Mouse (Mus musculus) kidney, embryonic 15.5 days (tissue): ENCODE results near the gene Gm7954. TPM values are rescaled to one million over a fixed set of nuclear protein-coding genes. Genes with fewer than 3 reads are reported as not detected.
"Not testable (repeated sequence)": the region's sequence is repeated elsewhere in the genome, so short reads cannot be mapped to it uniquely, and the experiment has no call there.

Experiments used
- ATAC-seq: fragments of 200-750 bp; cut with Nextera tagmentation; replicated peaks from 2 replicates; pipeline ENCODE4 v1.8.0; 2017; ENCODE audit warnings: moderate TSS enrichment; ENCODE audit not compliant: low FRiP score
- H3K27ac ChIP-seq: fragments of 300-500 bp; sonication (generic); 2 replicates; pipeline ENCODE4 v1.5.1; 2015; ENCODE audit warnings: mild to moderate bottlenecking, inconsistent platforms
- H3K27me3 ChIP-seq: fragments of 300-500 bp; sonication (generic); 2 replicates; pipeline ENCODE4 v1.6.1; 2015; ENCODE audit warnings: inconsistent platforms
- H3K36me3 ChIP-seq: fragments of 300-500 bp; sonication (generic); 2 replicates; pipeline ENCODE4 v1.6.1; 2015; ENCODE audit warnings: inconsistent platforms
- H3K4me1 ChIP-seq: fragments of 300-500 bp; sonication (generic); 2 replicates; pipeline ENCODE4 v1.6.1; 2015; ENCODE audit warnings: inconsistent platforms
- H3K4me2 ChIP-seq: fragments of 300-500 bp; sonication (generic); 2 replicates; pipeline ENCODE4 v1.6.1; 2015; ENCODE audit warnings: moderate library complexity, mild to moderate bottlenecking, inconsistent platforms
- H3K4me3 ChIP-seq: fragments of 300-500 bp; sonication (generic); replicated peaks from 2 replicates; pipeline ENCODE4 v1.5.1; 2015; ENCODE audit warnings: mild to moderate bottlenecking, inconsistent platforms
- H3K9ac ChIP-seq: fragments of 300-500 bp; sonication (generic); 2 replicates; pipeline ENCODE4 v1.6.1; 2015; ENCODE audit warnings: mild to moderate bottlenecking, inconsistent platforms
- H3K9me3 ChIP-seq: fragments of 300-500 bp; sonication (generic); replicated peaks from 2 replicates; pipeline ENCODE4 v1.6.1; 2016; ENCODE audit warnings: inconsistent platforms
- WGBS: fragments of 180-500 bp; shearing (Covaris S2); methylation state at CpG from one replicate; pipeline ENCODE4 v1.1.7; 2015; ENCODE audit warnings: mixed read lengths; 5-methylcytosine and 5-hydroxymethylcytosine counted together
- polyA plus RNA-seq: library from polyadenylated mRNA; unstranded; fragments of >200 nt; fragmentation: Nextera tagmentation; extraction: Ambion mirVana; gene quantifications from 2 replicates; pipeline ENCODE4 v1.2.1, GENCODE M21; 2015

Gm7954 gene
- polyA plus RNA-seq: not detected in 2 replicates

DNA sequence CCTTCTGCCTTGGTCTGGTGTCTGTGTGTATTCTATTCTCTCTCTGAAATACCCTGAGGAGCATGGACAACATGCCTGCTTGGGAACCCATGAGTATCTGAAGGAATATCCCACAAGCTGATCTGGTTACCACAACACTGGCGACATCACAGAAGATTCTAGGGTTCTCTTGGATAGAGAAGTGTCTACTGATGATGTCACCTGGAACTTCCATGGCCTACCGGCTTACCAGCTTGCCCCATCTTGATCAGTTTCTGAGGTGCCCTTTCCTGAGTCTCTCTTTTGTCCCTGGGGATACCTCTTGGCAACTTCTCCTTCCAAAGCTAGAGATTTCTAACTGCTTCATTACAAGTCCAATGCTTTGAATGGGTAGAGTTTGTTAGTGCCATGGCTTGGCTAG is at the start of gene Gm7954:
Gene Gm7954, minus strand, starts transcription at position 101 of the 400 bp plus-strand sequence.
- ATAC-seq, H3K9me3 ChIP-seq, H3K9ac ChIP-seq, H3K4me1 ChIP-seq, H3K27ac ChIP-seq, H3K4me3 ChIP-seq, H3K27me3 ChIP-seq, H3K36me3 ChIP-seq, H3K4me2 ChIP-seq: not testable (repeated sequence)
- WGBS: no CpG with 5 or more reads among the region's 2 CpGs

DNA sequence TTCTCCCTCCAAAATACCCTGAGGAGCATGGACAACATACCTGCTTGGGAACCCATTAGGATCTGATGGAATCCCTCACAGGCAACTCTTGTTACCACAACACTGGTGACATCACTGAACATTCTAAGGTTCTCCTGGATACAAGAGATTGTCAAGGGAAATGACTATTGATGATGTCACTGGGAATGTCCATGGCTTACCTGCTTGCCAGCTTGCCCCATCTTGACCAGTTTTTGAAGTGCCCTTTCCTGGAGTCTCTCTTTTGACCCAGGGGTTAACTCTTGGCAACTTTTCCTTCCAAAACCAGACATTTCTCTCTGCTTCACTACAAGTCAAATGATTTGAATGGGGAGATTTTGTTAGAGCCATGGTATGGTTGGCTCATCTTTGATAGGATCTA is 36.1 kb upstream of the Gm7954 start, which contains the start of gene Gm3486:
Gene Gm3486, minus strand, starts transcription at position 101 of the 400 bp plus-strand sequence.
- H3K9me3 ChIP-seq, H3K27me3 ChIP-seq, H3K4me3 ChIP-seq, H3K36me3 ChIP-seq, H3K27ac ChIP-seq, H3K4me2 ChIP-seq, ATAC-seq, H3K9ac ChIP-seq, H3K4me1 ChIP-seq: not testable (repeated sequence)

DNA sequence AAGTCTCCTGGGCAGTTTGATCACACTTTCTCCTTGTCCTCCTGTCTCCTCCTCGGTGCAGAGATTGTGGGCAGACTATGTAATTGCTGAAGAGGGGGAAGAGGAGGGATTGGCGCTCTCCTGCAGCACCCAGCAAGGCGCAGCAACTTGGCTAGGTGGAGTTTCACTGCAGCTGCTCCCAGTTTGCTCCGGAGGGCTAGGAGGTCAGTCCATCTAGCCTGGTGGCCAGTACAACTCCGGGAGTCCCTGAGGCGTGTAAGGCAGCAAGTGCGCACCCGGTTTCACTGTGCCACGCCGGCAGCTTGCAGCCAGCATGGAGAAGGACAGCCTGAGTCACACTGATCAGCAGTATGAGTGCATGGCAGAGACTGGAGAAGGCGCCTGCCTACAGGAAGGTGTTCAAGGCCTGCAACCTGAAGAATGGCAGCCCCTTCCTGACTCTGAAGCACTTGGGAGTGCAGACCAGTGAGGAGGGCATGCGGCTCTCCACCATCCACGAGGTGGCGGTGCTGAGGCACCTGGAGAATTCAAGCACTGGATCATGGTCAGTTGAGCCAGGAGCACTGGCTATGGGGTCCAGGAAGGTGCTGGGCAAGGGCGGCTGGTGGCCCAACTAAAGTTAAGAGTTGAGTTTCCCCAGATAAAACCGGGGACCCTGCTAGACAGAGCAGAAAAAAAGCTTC is 27.8 kb downstream of the Gm7954 start:
- not testable (repeated sequence) for H3K27ac ChIP-seq, H3K27me3 ChIP-seq, H3K4me1 ChIP-seq, H3K36me3 ChIP-seq, H3K4me3 ChIP-seq, H3K9me3 ChIP-seq, ATAC-seq, H3K9ac ChIP-seq
- 14% methylated on average over 13 of the region's 16 CpGs for WGBS
- H3K4me2 ChIP-seq: peak overlapping the region; percentile 31

DNA sequence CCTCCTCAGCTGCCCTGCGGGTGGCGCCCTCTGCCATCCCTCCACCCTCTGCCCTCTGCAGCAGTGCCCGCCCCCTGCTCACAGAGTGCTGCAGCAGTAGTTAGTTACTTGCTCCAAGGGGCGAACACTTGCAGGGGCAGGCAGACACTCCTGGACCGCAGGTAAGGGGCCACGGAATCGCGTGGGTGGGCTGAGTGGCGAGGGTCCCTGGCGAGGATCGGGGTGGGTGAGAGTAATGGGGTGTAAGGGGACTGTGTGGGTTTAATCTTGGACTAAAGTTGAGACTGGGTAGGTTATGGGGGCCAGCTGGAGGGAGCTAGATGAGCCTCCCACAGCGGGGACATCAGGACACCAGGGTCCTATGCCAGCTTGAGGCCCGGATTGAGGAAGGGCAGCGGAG is 28.6 kb downstream of the Gm7954 start:
- not testable (repeated sequence) for H3K36me3 ChIP-seq, H3K27me3 ChIP-seq, H3K27ac ChIP-seq, H3K4me3 ChIP-seq, H3K9ac ChIP-seq, ATAC-seq, H3K9me3 ChIP-seq, H3K4me1 ChIP-seq
- 22% methylated on average over 14 of the region's 14 CpGs for WGBS
- peak overlapping the region; percentile 31 for H3K4me2 ChIP-seq

DNA sequence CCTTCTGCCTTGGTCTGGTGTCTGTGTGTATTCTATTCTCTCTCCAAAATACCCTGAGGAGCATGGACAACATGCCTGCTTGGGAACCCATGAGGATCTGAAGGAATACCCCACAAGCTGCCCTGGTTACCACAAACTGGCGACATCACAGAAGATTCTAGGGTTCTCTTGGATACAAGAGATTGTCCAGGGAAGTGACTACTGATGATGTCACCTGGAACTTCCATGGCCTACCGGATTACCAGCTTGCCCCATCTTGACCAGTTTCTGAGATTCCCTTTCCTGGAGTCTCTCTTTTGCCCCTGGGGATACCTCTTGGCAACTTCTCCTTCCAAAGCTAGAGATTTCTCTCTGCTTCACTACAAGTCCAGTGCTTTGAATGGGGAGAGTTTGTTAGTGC is 45.1 kb downstream of the Gm7954 start, which contains the start of gene Gm6482:
Gene Gm6482, minus strand, starts transcription at position 101 of the 400 bp plus-strand sequence.
- not testable (repeated sequence) for H3K4me2 ChIP-seq, H3K27me3 ChIP-seq, H3K9me3 ChIP-seq, H3K36me3 ChIP-seq, ATAC-seq, H3K4me1 ChIP-seq, H3K9ac ChIP-seq, H3K27ac ChIP-seq, H3K4me3 ChIP-seq
- 100% methylated on average over 1 of the region's 2 CpGs for WGBS

Other genes with a start within 250 kb of the Gm7954 start
- 0.12 TPM in 1 of 2 replicates, not detected in the other for gene Gm2832, start 174.7 kb downstream of the Gm7954 start, polyA plus RNA-seq
- not detected in 2 replicates for gene Gm5798, start 104.9 kb downstream of the Gm7954 start, polyA plus RNA-seq
- gene Gm7945, start 67.1 kb downstream of the Gm7954 start, polyA plus RNA-seq: not detected in 2 replicates
- not detected in 2 replicates for gene Gm6482, start 45.2 kb downstream of the Gm7954 start, polyA plus RNA-seq
- not detected in 2 replicates for gene Gm3486, start 36.0 kb upstream of the Gm7954 start, polyA plus RNA-seq
- not detected in 2 replicates for gene Gm7970, start 102.1 kb upstream of the Gm7954 start, polyA plus RNA-seq
- gene 1700049E17Rik2, start 119.7 kb upstream of the Gm7954 start, polyA plus RNA-seq: not detected in 2 replicates
- gene Gm3072, start 171.1 kb upstream of the Gm7954 start, polyA plus RNA-seq: not detected in 2 replicates
- gene Gm3676, start 193.0 kb upstream of the Gm7954 start, polyA plus RNA-seq: not detected in 2 replicates
- not detected in 2 replicates for gene Gm8068, start 248.4 kb upstream of the Gm7954 start, polyA plus RNA-seq